Mouse (Mus musculus): Measurements from ENCODE around the gene Kpna4.

GRCm38 (mm10) chr3:69126509-69127345, at the start of gene Kpna4:
- no peak for TF ChIP-seq CTCF (IDR thresholded peaks at IDR 0.05; ENCODE audit: low read depth, low read length)
- 0 out of 2 replicates have a peak, but pooled peaks have one; percentile 9 for TF ChIP-seq POLR2A (IDR thresholded peaks at IDR 0.05; ENCODE audit: borderline replicate concordance, low read depth, low read length)

Measured in bone marrow macrophage, adult 2 months (primary cell).